Comparison of ENCODE assay signal across 23 mouse cellular contexts in genomic region chr1:61075335-61075734, GRCm38 (mm10).
"Had no signal": no experiment of that assay in that cellular context is flagged by ENCODE, and none has a peak within 500 bp of the region (broad histone marks: within the 10 kb centered on the region; RNA-seq: fewer than 3 reads in every experiment).

No protein-coding gene starts in this region.

- H3K9ac ChIP-seq: heart, embryonic 12.5 days; hindbrain, embryonic 12.5 days; hindbrain, embryonic 14.5 days; intestine, embryonic 15.5 days; limb, embryonic 13.5 days; limb, embryonic 15.5 days; liver, embryonic 12.5 days; liver, embryonic 14.5 days had no signal

- H3K4me3 ChIP-seq: gastrocnemius, adult 2 months; heart, embryonic 10.5 days; heart, embryonic 12.5 days; hindbrain, embryonic 10.5 days; hindbrain, embryonic 12.5 days; intestine, embryonic 15.5 days; limb, embryonic 13.5 days; limb, embryonic 15.5 days; liver, embryonic 12.5 days had no signal

- H3K9me3 ChIP-seq: heart, embryonic 10.5 days; heart, embryonic 12.5 days; hindbrain, embryonic 10.5 days; hindbrain, embryonic 12.5 days; intestine, embryonic 15.5 days; limb, embryonic 13.5 days; limb, embryonic 15.5 days; liver, embryonic 12.5 days had no signal

- DNase-seq: gastrocnemius, adult 2 months; gastrocnemius, postnatal 10 days; gastrocnemius, postnatal 25 days; heart, adult 18-20 months; heart, postnatal 10 days; heart, postnatal 4 days; layer of hippocampus, adult 9-11 months; layer of hippocampus, postnatal 36 days; left cerebral cortex, postnatal 4 days had no signal

- H3K27ac ChIP-seq: gastrocnemius, adult 2 months; heart, embryonic 10.5 days; hindbrain, embryonic 10.5 days; hindbrain, embryonic 12.5 days; hindbrain, embryonic 14.5 days; intestine, embryonic 15.5 days; limb, embryonic 13.5 days; limb, embryonic 15.5 days; liver, embryonic 12.5 days; liver, embryonic 14.5 days had no signal

- H3K36me3 ChIP-seq: heart, embryonic 10.5 days; heart, embryonic 12.5 days; hindbrain, embryonic 10.5 days; hindbrain, embryonic 12.5 days; intestine, embryonic 15.5 days; limb, embryonic 13.5 days; limb, embryonic 15.5 days; liver, embryonic 12.5 days had no signal

- H3K4me2 ChIP-seq: heart, embryonic 12.5 days; hindbrain, embryonic 12.5 days; hindbrain, embryonic 14.5 days; intestine, embryonic 15.5 days; limb, embryonic 13.5 days; limb, embryonic 15.5 days; liver, embryonic 12.5 days had no signal

- ATAC-seq: forebrain, embryonic 16.5 days; hindbrain, embryonic 16.5 days; inflammation-experienced regulatory T-cells, adult 6 months; intestine, embryonic 15.5 days; intestine, postnatal 0 days; liver, embryonic 12.5 days had no signal

- H3K27me3 ChIP-seq: heart, embryonic 12.5 days; hindbrain, embryonic 12.5 days; intestine, embryonic 15.5 days; limb, embryonic 13.5 days; limb, embryonic 15.5 days; liver, embryonic 12.5 days had no signal

- H3K4me1 ChIP-seq: heart, embryonic 10.5 days; heart, embryonic 12.5 days; hindbrain, embryonic 10.5 days; hindbrain, embryonic 12.5 days; intestine, embryonic 15.5 days; limb, embryonic 13.5 days; limb, embryonic 15.5 days; liver, embryonic 12.5 days had no signal
